Mouse (Mus musculus): Measurements from ENCODE around the gene Ppp3ca. TPM values are rescaled to one million over a fixed set of nuclear protein-coding genes. Genes with fewer than 3 reads are reported as not detected.
"Not testable (repeated sequence)": the region's sequence is repeated elsewhere in the genome, so short reads cannot be mapped to it uniquely, and the experiment has no call there.

The Ppp3ca gene
- polyA plus RNA-seq, 1 experiment from 2014 or later = 84.3 TPM

DNA sequence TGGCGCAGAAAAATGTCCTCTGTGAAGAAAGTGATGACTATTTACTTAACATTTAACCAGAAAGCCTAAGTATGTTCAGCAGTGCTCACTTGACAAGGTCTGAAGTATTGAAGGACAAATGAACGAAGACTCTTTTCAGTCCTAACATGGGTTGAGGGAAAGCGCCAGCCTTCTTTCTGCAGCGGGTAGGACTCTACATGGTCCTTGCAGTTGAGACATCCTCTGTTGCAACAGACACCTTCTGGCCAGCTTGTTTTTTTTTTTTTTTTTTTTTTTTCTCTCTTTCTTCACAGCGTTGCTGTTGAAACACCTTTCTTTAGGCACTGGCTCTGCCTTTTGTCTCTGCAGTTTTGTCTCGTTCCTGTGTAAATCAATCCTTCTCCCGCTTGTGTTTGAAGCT is 22.1 kb downstream of the Ppp3ca start:
- WGBS = 85% methylated on average over 7 of the region's 7 CpGs
- no peaks in the 10 kb centered on the region for H3K36me3 ChIP-seq (replicated peaks)
- ATAC-seq (ENCODE audit: low FRiP score) = no peak

DNA sequence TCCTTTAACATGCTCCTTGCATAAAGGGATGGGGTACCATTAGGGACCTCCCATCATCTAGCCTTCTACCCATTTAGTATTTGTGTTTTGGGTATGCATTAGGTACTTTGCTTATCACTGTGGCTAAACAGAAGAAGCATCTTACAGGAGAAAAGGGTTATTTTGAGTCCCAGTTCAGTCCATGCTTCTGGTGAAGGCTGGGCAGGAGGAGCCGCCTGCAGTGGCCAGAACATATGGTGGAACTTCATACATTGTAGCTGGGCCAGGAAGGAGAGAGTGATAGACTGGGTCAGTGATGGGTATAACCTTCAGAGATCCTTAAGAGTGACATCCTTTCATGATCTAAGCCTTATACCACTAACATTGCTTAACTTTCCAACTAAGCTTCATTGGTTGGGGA is 23.6 kb downstream of the Ppp3ca start:
- H3K27ac ChIP-seq = no peak overlapping the region
- H3K9me3 ChIP-seq = no peaks in the 10 kb centered on the region
- no peak overlapping the region for H3K4me2 ChIP-seq
- WGBS = 90% methylated on average over 1 of the region's 1 CpGs
- no peaks in the 10 kb centered on the region for H3K27me3 ChIP-seq
- no peak overlapping the region for H3K4me3 ChIP-seq (replicated peaks)
- no peaks in the 10 kb centered on the region for H3K36me3 ChIP-seq (replicated peaks)
- ATAC-seq (ENCODE audit: low FRiP score) = no peak
- no peak overlapping the region for H3K9ac ChIP-seq
- H3K4me1 ChIP-seq = no peaks in the 10 kb centered on the region

More for the DNA sequence above, 22.1 kb downstream of the Ppp3ca start:
- Histone ChIP-seq H3K4me3 (replicated peaks) (no peak overlapping the region), H3K4me2 (no peak overlapping the region), H3K9me3 (no peaks in the 10 kb centered on the region), H3K27ac (no peak overlapping the region), H3K9ac (no peak overlapping the region), H3K4me1 (0 out of 2 replicates have a peak, but pooled peaks cover 6% of the 10 kb centered on the region), H3K27me3 (no peaks in the 10 kb centered on the region)

DNA sequence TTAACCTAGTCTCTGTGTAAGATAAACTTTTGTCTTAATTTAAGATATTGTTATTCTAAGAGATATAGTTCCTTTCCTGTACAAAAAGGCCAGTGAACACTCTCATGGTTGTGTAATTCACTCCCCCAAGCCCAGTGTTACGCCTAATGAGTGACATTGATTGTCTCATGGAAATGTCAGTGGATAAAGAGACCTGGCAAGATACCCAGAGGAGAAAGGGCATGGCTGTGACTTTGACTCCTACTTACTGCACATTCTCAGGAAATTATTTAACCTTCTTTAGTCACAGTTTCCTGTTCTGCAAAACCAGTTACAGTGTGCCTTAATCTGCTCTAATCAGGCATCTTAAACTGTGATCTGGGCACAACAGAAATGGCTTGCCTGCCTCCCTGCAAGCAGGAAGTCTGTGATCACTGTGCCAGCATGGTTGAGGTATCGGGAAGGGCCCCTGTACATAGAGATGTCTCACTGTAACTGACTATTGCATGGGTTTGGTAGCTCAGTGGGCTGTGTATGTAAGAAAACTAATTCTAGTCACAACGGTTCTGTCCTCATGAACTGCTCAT is 27.8 kb downstream of the Ppp3ca start:
- no peaks in the 10 kb centered on the region for H3K27me3 ChIP-seq
- ATAC-seq (ENCODE audit: low FRiP score) = no peak
- no peak overlapping the region for H3K27ac ChIP-seq
- H3K4me3 ChIP-seq (replicated peaks) = no peak overlapping the region
- no peak overlapping the region for H3K4me2 ChIP-seq
- peaks cover 3% of the 10 kb centered on the region; the same call in 1 of the 2 replicates for H3K4me1 ChIP-seq
- no peaks in the 10 kb centered on the region for H3K36me3 ChIP-seq (replicated peaks)
- no peak overlapping the region for H3K9ac ChIP-seq
- 91% methylated on average over 3 of the region's 3 CpGs for WGBS
- no peaks in the 10 kb centered on the region for H3K9me3 ChIP-seq

DNA sequence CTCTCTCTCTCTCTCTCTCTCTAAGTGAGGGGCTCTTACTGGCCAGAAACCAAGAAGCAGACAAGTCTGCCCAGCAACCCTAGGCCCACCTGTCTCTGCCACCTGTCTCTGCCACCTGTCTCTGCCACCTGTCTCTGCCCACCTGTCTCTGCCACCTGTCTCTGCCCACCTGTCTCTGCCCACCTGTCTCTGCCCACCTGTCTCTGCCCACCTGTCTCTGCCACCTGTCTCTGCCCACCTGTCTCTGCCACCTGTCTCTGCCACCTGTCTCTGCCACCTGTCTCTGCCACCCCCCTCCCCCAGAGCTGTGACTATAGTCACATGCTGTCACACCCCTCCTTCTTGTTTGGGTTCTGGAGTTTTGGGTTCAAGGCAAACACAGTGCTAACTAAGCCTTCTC is 29.8 kb downstream of the Ppp3ca start:
- not testable (repeated sequence) for H3K9ac ChIP-seq; H3K4me1 ChIP-seq; ATAC-seq (ENCODE audit: low FRiP score); H3K27me3 ChIP-seq; H3K27ac ChIP-seq; H3K9me3 ChIP-seq; H3K36me3 ChIP-seq (replicated peaks); H3K4me2 ChIP-seq; H3K4me3 ChIP-seq (replicated peaks)

DNA sequence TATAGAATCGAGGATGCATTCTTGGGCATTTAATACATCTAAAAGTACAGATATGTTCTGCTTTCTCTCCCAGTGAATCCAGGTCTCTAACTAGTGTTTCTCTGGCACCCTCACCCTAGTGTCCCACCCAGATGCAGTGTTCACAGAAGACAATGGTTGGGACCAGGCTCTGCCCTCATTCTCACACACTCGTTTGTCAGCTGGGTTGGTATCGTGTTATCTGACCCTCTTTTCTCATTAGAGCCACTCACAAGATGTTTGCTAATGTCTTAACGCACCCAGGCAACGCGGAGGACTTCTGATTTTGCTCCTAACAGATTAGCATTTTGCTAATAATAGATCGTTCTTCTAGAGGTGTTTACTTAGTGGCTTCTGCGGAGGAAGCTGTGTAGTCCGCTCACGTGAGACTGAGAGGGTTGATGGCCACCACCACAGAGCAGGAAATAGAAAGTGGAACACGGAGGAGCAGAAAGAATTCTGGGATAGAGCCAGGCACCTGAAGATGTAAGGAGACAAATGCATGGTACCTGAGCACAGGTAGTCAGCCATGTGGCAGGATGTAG is 30.6 kb downstream of the Ppp3ca start:
- 76% methylated on average over 11 of the region's 11 CpGs for WGBS
- Histone ChIP-seq H3K36me3 (replicated peaks) (no peaks in the 10 kb centered on the region), H3K9me3 (no peaks in the 10 kb centered on the region), H3K4me2 (no peak overlapping the region), H3K4me1 (peaks cover 3% of the 10 kb centered on the region), H3K4me3 (replicated peaks) (no peak overlapping the region), H3K9ac (no peak overlapping the region), H3K27ac (no peak overlapping the region), H3K27me3 (no peaks in the 10 kb centered on the region)
- ATAC-seq (ENCODE audit: low FRiP score) = no peak

DNA sequence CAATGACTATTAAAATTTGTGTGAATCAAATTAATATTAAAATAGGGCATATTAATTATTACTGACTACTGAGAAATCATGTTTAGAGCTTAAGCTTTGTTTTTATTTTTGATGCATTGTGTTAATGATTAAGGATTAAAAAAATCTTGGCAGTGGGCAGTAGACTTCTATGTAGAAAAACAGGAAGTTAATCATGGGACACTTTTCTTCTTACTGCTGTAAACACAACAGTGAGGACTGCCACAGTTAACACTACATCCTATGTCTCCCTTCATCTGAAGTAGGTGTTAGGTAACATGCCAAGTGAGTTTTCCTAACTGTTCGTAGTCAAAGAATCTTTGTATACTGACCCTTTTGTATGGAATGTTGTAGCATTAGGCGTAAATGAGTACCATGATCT is 32.9 kb downstream of the Ppp3ca start:
- Histone ChIP-seq H3K9ac (no peak overlapping the region), H3K4me3 (replicated peaks) (no peak overlapping the region), H3K27me3 (no peaks in the 10 kb centered on the region), H3K4me1 (peaks cover 16% of the 10 kb centered on the region), H3K27ac (no peak overlapping the region), H3K9me3 (no peaks in the 10 kb centered on the region), H3K36me3 (replicated peaks) (no peaks in the 10 kb centered on the region), H3K4me2 (no peak overlapping the region)
- ATAC-seq (ENCODE audit: low FRiP score) = no peak
- WGBS = 79% methylated on average over 2 of the region's 2 CpGs

DNA sequence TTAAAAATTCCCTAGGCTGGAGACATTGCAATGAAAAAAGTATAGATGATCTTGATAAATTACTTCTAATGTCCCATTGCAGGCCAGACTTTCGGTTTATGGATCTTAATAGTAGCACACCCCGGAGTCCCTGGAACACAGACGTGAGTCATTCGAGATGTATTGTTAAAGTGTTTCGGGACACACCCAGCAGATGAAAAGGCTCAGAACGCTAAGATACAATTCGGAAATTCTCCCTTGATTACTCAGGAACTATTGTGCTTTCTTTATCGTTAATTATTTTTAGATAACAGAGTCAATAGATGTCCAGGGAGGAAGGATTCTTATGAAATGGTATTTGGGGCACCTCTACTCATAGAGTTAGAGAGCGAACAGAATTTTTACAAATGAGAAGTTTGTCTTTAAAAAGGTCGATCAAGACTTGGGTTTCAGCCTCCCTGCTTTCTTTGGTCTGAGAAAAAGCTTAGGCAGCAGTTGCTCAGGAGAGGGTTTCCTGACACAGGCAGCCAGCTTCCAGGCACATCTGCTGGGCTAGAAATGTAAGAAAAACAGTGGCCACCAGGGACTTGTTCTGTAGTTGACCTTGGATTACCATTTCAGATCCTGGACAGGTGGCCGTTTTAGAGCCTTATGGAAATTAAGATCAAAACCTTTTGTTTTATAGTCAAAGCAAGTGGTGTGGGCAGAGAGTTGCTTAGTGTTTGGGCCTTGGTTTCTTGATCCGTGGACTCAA is 34.8 kb downstream of the Ppp3ca start:
- H3K4me3 ChIP-seq (replicated peaks) = no peak overlapping the region
- H3K4me2 ChIP-seq = no peak overlapping the region
- H3K27ac ChIP-seq = no peak overlapping the region
- ATAC-seq (ENCODE audit: low FRiP score) = no peak
- no peaks in the 10 kb centered on the region for H3K36me3 ChIP-seq (replicated peaks)
- no peak overlapping the region for H3K9ac ChIP-seq
- H3K9me3 ChIP-seq = no peaks in the 10 kb centered on the region
- 82% methylated on average over 12 of the region's 12 CpGs for WGBS
- peaks cover 16% of the 10 kb centered on the region for H3K4me1 ChIP-seq
- no peaks in the 10 kb centered on the region for H3K27me3 ChIP-seq

DNA sequence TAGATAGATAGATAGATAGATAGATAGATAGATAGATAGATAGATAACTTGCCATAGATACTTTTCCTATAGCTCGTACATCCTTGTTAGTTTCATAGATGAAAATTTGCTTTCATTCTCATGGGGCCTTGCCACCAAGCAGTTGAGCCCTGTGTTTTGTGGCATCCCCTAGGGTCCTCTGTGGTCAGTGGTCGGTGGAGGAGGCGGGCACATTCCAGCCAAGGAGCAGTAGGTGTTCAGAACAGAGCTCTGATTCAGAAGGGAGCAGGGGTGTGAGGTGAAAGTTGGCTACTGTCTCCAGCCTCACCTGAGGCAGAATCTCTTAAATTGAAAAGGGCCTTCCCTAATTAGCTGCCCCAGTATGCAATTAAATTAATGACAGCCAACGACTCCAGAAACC is 36.1 kb downstream of the Ppp3ca start:
- H3K36me3 ChIP-seq (replicated peaks) = no peaks in the 10 kb centered on the region
- H3K4me1 ChIP-seq = peaks cover 13% of the 10 kb centered on the region
- H3K4me3 ChIP-seq (replicated peaks) = no peak overlapping the region
- H3K27me3 ChIP-seq = no peaks in the 10 kb centered on the region
- ATAC-seq (ENCODE audit: low FRiP score) = no peak
- H3K9me3 ChIP-seq = no peaks in the 10 kb centered on the region
- H3K27ac ChIP-seq = no peak overlapping the region
- no peak overlapping the region for H3K4me2 ChIP-seq
- H3K9ac ChIP-seq = no peak overlapping the region
- 77% methylated on average over 4 of the region's 4 CpGs for WGBS

DNA sequence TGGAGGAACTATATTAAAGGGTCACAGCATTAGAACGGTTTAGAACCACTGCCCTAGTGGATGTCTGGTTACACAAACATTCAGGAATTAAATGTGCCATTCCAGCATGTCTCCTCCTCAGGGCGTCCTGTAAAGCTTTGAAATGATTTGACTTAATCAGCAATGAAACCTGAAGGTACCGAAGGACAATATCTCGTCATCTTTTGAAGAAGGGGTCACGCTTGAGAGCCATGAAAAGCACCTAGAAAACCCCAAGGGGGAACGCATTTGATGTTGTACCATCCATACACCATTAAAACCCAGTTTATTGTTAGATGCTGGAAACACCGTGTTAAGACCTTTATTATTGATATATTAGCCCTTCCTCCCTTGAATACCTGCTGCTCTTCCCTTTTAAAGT is 36.8 kb downstream of the Ppp3ca start:
- WGBS = 78% methylated on average over 7 of the region's 7 CpGs
- Histone ChIP-seq H3K9me3 (no peaks in the 10 kb centered on the region), H3K27me3 (no peaks in the 10 kb centered on the region)

DNA sequence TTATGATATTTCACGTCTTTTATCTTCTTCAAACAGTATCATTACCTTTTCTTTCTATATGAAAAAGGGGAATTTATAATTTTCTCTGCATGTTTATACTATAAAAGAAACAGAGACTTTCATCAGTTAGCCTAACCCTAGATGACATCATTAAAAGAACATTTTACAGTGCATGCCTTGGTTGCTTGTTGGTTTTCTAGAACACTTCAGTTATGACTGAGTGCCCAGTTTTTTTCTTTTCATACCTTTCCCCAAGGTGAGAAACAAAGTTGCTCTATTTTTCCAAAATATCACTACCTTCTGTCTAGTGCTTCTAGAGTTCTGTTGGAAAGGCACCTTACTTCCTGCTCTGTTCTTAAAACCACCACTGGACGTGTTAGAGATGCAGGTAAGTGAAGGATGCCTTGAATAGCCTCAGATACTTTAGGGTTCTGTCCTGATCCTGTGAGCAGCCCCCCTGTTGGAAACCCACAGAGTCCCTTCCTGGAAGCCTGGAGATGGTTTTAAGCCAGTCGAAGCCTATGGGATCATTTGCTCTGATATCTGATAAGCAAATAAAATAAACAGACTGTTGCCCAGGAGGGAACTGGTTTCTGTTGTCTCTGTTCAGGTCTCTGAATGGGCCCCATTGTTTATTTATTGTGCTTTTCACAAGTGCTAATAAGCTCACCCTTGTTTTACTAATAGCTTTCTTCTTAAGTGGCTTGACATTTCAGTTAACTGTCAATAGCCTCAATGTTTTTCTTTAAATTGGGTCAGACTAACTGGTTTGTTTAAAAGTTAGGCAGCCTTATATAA is 37.5 kb downstream of the Ppp3ca start:
- Histone ChIP-seq H3K9ac (no peak overlapping the region), H3K4me3 (replicated peaks) (no peak overlapping the region), H3K4me2 (no peak overlapping the region), H3K9me3 (no peaks in the 10 kb centered on the region), H3K36me3 (replicated peaks) (no peaks in the 10 kb centered on the region), H3K27ac (no peak overlapping the region), H3K4me1 (peaks cover 13% of the 10 kb centered on the region), H3K27me3 (no peaks in the 10 kb centered on the region)
- 44% methylated on average over 3 of the region's 3 CpGs for WGBS
- no peak for ATAC-seq (ENCODE audit: low FRiP score)

More for the DNA sequence above, 36.8 kb downstream of the Ppp3ca start:
- H3K27ac ChIP-seq = no peak overlapping the region
- peaks cover 13% of the 10 kb centered on the region for H3K4me1 ChIP-seq
- no peak overlapping the region for H3K9ac ChIP-seq
- ATAC-seq (ENCODE audit: low FRiP score) = no peak
- no peak overlapping the region for H3K4me2 ChIP-seq
- H3K36me3 ChIP-seq (replicated peaks) = no peaks in the 10 kb centered on the region
- no peak overlapping the region for H3K4me3 ChIP-seq (replicated peaks)

DNA sequence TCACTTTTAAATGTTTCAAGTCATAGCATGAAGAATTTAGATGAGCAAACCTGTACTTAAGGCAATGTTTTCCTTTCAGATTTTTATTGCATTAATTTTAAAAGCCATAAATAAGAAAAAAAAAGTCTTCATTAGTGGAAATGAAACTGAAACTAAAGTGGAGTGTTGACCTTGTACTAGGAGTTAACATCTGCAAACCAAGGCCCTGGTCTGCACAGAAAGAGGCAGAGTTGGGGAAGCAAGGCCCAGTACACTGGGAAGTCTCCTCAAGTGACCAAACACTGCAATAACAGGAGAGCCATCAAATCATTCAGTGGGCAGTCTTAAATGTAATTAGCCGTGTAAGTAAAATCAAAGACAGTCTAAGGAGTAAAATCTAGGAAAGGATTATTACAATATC is 38.3 kb downstream of the Ppp3ca start:
- Histone ChIP-seq H3K4me3 (replicated peaks) (no peak overlapping the region), H3K9ac (no peak overlapping the region), H3K4me2 (no peak overlapping the region), H3K9me3 (no peaks in the 10 kb centered on the region), H3K27me3 (no peaks in the 10 kb centered on the region), H3K4me1 (peaks cover 13% of the 10 kb centered on the region), H3K36me3 (replicated peaks) (no peaks in the 10 kb centered on the region), H3K27ac (no peak overlapping the region)
- WGBS = 74% methylated on average over 1 of the region's 1 CpGs
- no peak for ATAC-seq (ENCODE audit: low FRiP score)

DNA sequence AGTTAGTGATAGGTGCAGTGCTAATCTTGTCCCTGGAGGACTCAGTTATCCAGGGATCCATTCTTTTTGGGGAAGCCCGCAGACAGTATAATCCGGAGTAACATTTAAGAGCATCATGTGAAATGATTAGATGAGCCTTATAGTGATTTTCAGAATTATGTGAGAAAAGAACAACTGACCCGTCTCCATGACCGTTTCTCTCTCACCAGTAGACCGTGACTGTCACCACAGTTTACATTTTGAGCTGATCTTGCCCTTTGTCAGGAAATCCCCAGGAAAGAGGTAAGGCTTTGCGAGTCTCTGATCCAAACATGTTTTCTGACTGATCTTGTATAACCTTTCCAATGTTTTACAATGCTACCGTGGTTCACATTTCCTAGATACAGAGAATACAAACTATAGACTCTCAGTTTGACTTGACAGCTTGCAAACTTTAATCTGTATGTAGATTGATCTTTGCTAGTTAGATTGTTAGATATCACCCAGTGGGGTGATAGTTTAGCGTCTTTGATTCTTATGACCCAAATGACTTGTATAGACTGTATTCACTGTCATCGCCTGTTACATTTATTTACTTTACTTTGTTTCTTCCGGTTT is 40.5 kb downstream of the Ppp3ca start:
- Histone ChIP-seq H3K27ac (no peak overlapping the region), H3K27me3 (no peaks in the 10 kb centered on the region), H3K4me2 (no peak overlapping the region), H3K36me3 (replicated peaks) (no peaks in the 10 kb centered on the region), H3K9ac (no peak overlapping the region), H3K4me3 (replicated peaks) (no peak overlapping the region), H3K9me3 (no peaks in the 10 kb centered on the region), H3K4me1 (peaks cover 13% of the 10 kb centered on the region)
- WGBS = 79% methylated on average over 10 of the region's 10 CpGs
- ATAC-seq (ENCODE audit: low FRiP score) = no peak

Measured in forebrain, embryonic 12.5 days (tissue).